Mouse (Mus musculus): ENCODE data around the gene Nphp4.

DNA sequence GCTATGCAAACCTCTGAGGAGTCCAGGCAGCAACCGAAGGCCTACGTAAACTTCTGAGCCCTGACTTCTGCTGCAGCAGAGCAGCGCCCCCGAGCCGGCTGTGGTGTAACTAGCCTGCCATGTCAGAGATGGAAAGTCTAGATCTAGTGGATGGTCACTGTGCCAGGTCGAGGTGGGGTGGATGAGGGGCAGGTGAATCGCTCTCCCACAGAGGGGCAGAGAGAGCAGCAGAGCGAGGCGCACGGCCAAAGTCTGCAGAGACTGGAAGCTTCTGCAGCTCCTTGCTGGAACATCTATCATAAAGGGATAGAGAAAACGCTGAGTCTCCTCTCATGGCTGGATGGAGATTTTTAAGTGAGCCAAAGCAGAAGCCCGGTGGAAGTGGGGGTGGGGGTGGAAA, 14.0 kb upstream of the Nphp4 start:
- TF ChIP-seq POLR2A (IDR thresholded peaks at IDR 0.05; ENCODE audit: low read depth, low read length) (no peak), CTCF (IDR thresholded peaks at IDR 0.05; ENCODE audit: borderline replicate concordance, insufficient read depth, low read length) (no peak)
